Mouse (Mus musculus): ENCODE results near the gene Krt83. TPM values are rescaled to one million over a fixed set of nuclear protein-coding genes. Genes with fewer than 3 reads are reported as not detected.

Krt83 gene
- polyA plus RNA-seq, 1 experiment from 2014 or later, result not detected

DNA sequence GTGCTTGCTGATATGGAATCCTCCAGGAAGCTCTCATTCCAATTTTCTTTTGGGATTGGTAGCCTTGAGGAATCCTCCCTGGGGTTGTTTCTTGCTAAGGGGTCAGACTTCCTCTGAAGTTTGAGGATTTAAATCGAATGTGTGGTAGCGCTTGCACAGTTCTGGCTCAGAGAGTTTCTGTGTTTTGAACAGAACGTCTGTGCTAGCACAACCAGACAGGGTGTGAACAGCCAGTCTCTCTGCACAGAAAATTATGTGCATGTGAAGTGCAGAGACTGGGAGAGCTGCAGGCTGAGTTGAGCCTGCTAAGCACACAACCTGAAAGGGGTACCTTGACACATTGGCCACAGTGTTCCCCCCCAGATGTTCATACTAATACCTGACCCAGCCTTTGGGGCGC is 50.5 kb downstream of the Krt83 start:
- H3K9ac ChIP-seq (ENCODE audit: low read length), result no peak overlapping the region
- H3K4me1 ChIP-seq (ENCODE audit: control insufficient read depth, insufficient read depth, low read length), result 0 out of 2 replicates have a peak, but pooled peaks cover 3% of the 10 kb centered on the region
- H3K9me3 ChIP-seq (ENCODE audit: control insufficient read depth, low read length), result no peaks in the 10 kb centered on the region
- no peak overlapping the region for H3K27ac ChIP-seq (replicated peaks; ENCODE audit: low read depth, low read length)
- WGBS, result 83% methylated on average over 4 of the region's 4 CpGs
- DNase-seq (ENCODE audit: low spot score), result no peak
- no peak overlapping the region for H3K4me3 ChIP-seq (ENCODE audit: low read depth, low read length)
- ATAC-seq (ENCODE audit: insufficient number of reproducible peaks, low FRiP score, low TSS enrichment, low read depth), result no peak
- H3K36me3 ChIP-seq (ENCODE audit: control insufficient read depth, insufficient read depth, low read length), result no peaks in the 10 kb centered on the region
- H3K4me2 ChIP-seq (ENCODE audit: low read depth, severe bottlenecking), result no peak overlapping the region
- H3K27me3 ChIP-seq (ENCODE audit: control insufficient read depth, insufficient read depth, low read length), result peaks cover 32% of the 10 kb centered on the region

GRCm38 (mm10) chr15:101438555-101438954 is 52.8 kb downstream of the Krt83 start, which contains the start of gene Krt87:
Gene Krt87 (minus strand): TSS chr15:101438804.
- no peak within 1 kb of the TSS for H3K27ac ChIP-seq (replicated peaks; ENCODE audit: low read depth, low read length)
- DNase-seq (ENCODE audit: low spot score) (peak; percentile 61), ATAC-seq (ENCODE audit: insufficient number of reproducible peaks, low FRiP score, low TSS enrichment, low read depth) (no peak)
- H3K9ac ChIP-seq (ENCODE audit: low read length), result no peak within 1 kb of the TSS
- H3K4me3 ChIP-seq (ENCODE audit: low read depth, low read length), result peak within 1 kb of the TSS; percentile 21; the same call in 1 of the 2 replicates
- peak within 1 kb of the TSS; percentile 39 for H3K4me2 ChIP-seq (ENCODE audit: low read depth, severe bottlenecking)
- no peaks in the 10 kb centered on the region for H3K9me3 ChIP-seq (ENCODE audit: control insufficient read depth, low read length)
- H3K4me1 ChIP-seq (ENCODE audit: control insufficient read depth, insufficient read depth, low read length), result 0 out of 2 replicates have a peak, but pooled peaks cover 3% of the 10 kb centered on the region
- H3K27me3 ChIP-seq (ENCODE audit: control insufficient read depth, insufficient read depth, low read length), result peaks cover 32% of the 10 kb centered on the region
- no peaks in the 10 kb centered on the region for H3K36me3 ChIP-seq (ENCODE audit: control insufficient read depth, insufficient read depth, low read length)
- under 1% methylated on average over 34 of the region's 34 CpGs for WGBS

DNA sequence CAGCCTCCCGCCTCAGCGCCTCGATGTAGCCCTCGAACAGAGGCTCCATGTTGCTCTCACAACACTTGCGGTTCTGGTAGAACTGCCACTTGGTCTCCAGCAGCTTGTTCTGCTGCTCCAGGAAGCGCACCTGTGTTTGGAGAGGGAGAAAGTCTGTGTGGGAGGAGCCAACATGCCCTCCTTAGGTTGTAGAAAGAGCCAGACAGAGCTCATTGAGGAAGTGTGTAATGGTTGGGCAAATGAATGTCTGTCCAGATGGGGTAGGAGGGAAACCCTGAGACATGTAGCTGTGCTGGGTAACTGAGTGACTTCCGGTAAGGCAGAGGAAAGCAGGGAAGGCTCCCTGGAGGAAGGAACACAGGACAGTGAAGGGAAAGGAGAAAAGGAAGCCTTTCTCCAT is 54.7 kb downstream of the Krt83 start:
- H3K4me2 ChIP-seq (ENCODE audit: low read depth, severe bottlenecking), result no peak overlapping the region
- H3K27ac ChIP-seq (replicated peaks; ENCODE audit: low read depth, low read length), result no peak overlapping the region
- 0 out of 2 replicates have a peak, but pooled peaks cover 3% of the 10 kb centered on the region for H3K4me1 ChIP-seq (ENCODE audit: control insufficient read depth, insufficient read depth, low read length)
- peaks cover 35% of the 10 kb centered on the region for H3K27me3 ChIP-seq (ENCODE audit: control insufficient read depth, insufficient read depth, low read length)
- H3K9ac ChIP-seq (ENCODE audit: low read length), result no peak overlapping the region
- H3K4me3 ChIP-seq (ENCODE audit: low read depth, low read length), result no peak overlapping the region
- DNase-seq (ENCODE audit: low spot score) (no peak), ATAC-seq (ENCODE audit: insufficient number of reproducible peaks, low FRiP score, low TSS enrichment, low read depth) (no peak)
- no peaks in the 10 kb centered on the region for H3K36me3 ChIP-seq (ENCODE audit: control insufficient read depth, insufficient read depth, low read length)
- 94% methylated on average over 4 of the region's 7 CpGs for WGBS
- H3K9me3 ChIP-seq (ENCODE audit: control insufficient read depth, low read length), result no peaks in the 10 kb centered on the region

Other genes starting within 250 kb of the Krt83 start
- gene Nr4a1, start 237.2 kb downstream of the Krt83 start, polyA plus RNA-seq (2014; fragmentation: Nextera tagmentation; extraction: Ambion mirVana), result 3.5 and 4.0 TPM in 2 replicates
- 68.2 and 73.1 TPM in 2 replicates for gene Atg101, start 207.2 kb downstream of the Krt83 start, polyA plus RNA-seq (2014; fragmentation: Nextera tagmentation; extraction: Ambion mirVana)
- gene 6030408B16Rik, start 198.3 kb downstream of the Krt83 start, polyA plus RNA-seq (2014; fragmentation: Nextera tagmentation; extraction: Ambion mirVana), result 4.2 and 5.6 TPM in 2 replicates
- gene Krt80, start 121.3 kb downstream of the Krt83 start, polyA plus RNA-seq (2014; fragmentation: Nextera tagmentation; extraction: Ambion mirVana), result 0.14 TPM in 1 of 2 replicates, not detected in the other
- 15.2 and 16.1 TPM in 2 replicates for gene Krt7, start 80.5 kb downstream of the Krt83 start, polyA plus RNA-seq (2014; fragmentation: Nextera tagmentation; extraction: Ambion mirVana)
- 0.09 TPM in 1 of 2 replicates, not detected in the other for gene Krt87, start 52.7 kb downstream of the Krt83 start, polyA plus RNA-seq (2014; fragmentation: Nextera tagmentation; extraction: Ambion mirVana)
- gene Krt88, start 43.8 kb downstream of the Krt83 start, polyA plus RNA-seq (2014; fragmentation: Nextera tagmentation; extraction: Ambion mirVana), result not detected in 2 replicates
- not detected in 2 replicates for gene Krt81, start 27.8 kb downstream of the Krt83 start, polyA plus RNA-seq (2014; fragmentation: Nextera tagmentation; extraction: Ambion mirVana)
- gene Krt86, start 18.0 kb downstream of the Krt83 start, polyA plus RNA-seq (2014; fragmentation: Nextera tagmentation; extraction: Ambion mirVana), result not detected in 2 replicates
- gene Gm49425, start 25.7 kb upstream of the Krt83 start, polyA plus RNA-seq (2014; fragmentation: Nextera tagmentation; extraction: Ambion mirVana), result not detected in 2 replicates
- not detected in 2 replicates for gene Krt84, start 41.3 kb upstream of the Krt83 start, polyA plus RNA-seq (2014; fragmentation: Nextera tagmentation; extraction: Ambion mirVana)
- gene Krt82, start 59.2 kb upstream of the Krt83 start, polyA plus RNA-seq (2014; fragmentation: Nextera tagmentation; extraction: Ambion mirVana), result 0.14 TPM in 1 of 2 replicates, not detected in the other
- gene Krt90, start 71.4 kb upstream of the Krt83 start, polyA plus RNA-seq (2014; fragmentation: Nextera tagmentation; extraction: Ambion mirVana), result not detected in 2 replicates
- not detected in 2 replicates for gene Krt75, start 82.4 kb upstream of the Krt83 start, polyA plus RNA-seq (2014; fragmentation: Nextera tagmentation; extraction: Ambion mirVana)
- gene Gm5414, start 136.7 kb upstream of the Krt83 start, polyA plus RNA-seq (2014; fragmentation: Nextera tagmentation; extraction: Ambion mirVana), result not detected in 2 replicates
- gene Gm5478, start 155.9 kb upstream of the Krt83 start, polyA plus RNA-seq (2014; fragmentation: Nextera tagmentation; extraction: Ambion mirVana), result not detected in 2 replicates
- gene Krt6b, start 188.8 kb upstream of the Krt83 start, polyA plus RNA-seq (2014; fragmentation: Nextera tagmentation; extraction: Ambion mirVana), result not detected in 2 replicates
- 0.38 TPM in 1 of 2 replicates, not detected in the other for gene Krt6a, start 202.8 kb upstream of the Krt83 start, polyA plus RNA-seq (2014; fragmentation: Nextera tagmentation; extraction: Ambion mirVana)
- 16.0 and 22.4 TPM in 2 replicates for gene Krt5, start 221.4 kb upstream of the Krt83 start, polyA plus RNA-seq (2014; fragmentation: Nextera tagmentation; extraction: Ambion mirVana)